Mouse (Mus musculus): ENCODE measurements at regions not wholly inside any gene's neighbourhood (a gene's known extent, or its start where the extent isn't known, plus 50 kb on each side); places are given as distances from the start of the nearest gene placed in this dataset.

- Histone ChIP-seq H3K36me3 (ENCODE audit: control insufficient read depth in 1 of 2, insufficient read depth in 2 of 2, low read length in 2 of 2) (no peaks in the 10 kb centered on the region), H3K27ac (ENCODE audit: control insufficient read depth, low read depth, low read length) (no peak overlapping the region), H3K9me3 (replicated peaks; ENCODE audit: insufficient read depth, low read length) (no peaks in the 10 kb centered on the region), H3K79me2 (ENCODE audit: control insufficient read depth, insufficient read depth, low read length, poor library complexity) (no peaks in the 10 kb centered on the region), H3K9ac (ENCODE audit: control insufficient read depth, low read depth, low read length, poor library complexity, severe bottlenecking) (no peak overlapping the region), H3K4me1 (ENCODE audit: control insufficient read depth in 1 of 2, insufficient read depth in 2 of 2, low read length in 2 of 2) (no peaks in the 10 kb centered on the region), H3K27me3 (ENCODE audit: control insufficient read depth in 1 of 2, insufficient read depth in 2 of 2, low read length in 2 of 2) (no peaks in the 10 kb centered on the region), H3K4me3 (ENCODE audit: control insufficient read depth in 1 of 2, insufficient read depth in 1 of 2, low read depth in 2 of 2, low read length in 2 of 2) (no peak overlapping the region)
- DNase-seq (ENCODE audit: low read depth, low spot score) = no peak
- TF ChIP-seq MXI1 (IDR thresholded peaks at IDR 0.05; ENCODE audit: low read depth, low read length) = no peak
- no peak for TF ChIP-seq NRF1 (IDR thresholded peaks at IDR 0.05; ENCODE audit: insufficient read depth, low read depth, low read length, poor library complexity, severe bottlenecking)
Observed at GRCm38 (mm10) chr1:16796449-16796848, 703.3 kb upstream of the 4930444P10Rik start.

GRCm38 (mm10) chr1:16790733-16791309, 697.7 kb upstream of the 4930444P10Rik start:
- Histone ChIP-seq H3K4me1 (ENCODE audit: control insufficient read depth in 1 of 2, insufficient read depth in 2 of 2, low read length in 2 of 2) (no peaks in the 10 kb centered on the region), H3K79me2 (ENCODE audit: control insufficient read depth, insufficient read depth, low read length, poor library complexity) (no peaks in the 10 kb centered on the region), H3K9me3 (replicated peaks; ENCODE audit: insufficient read depth, low read length) (no peaks in the 10 kb centered on the region), H3K27me3 (ENCODE audit: control insufficient read depth in 1 of 2, insufficient read depth in 2 of 2, low read length in 2 of 2) (no peaks in the 10 kb centered on the region; a peak in 1 of 4 replicates), H3K36me3 (ENCODE audit: control insufficient read depth in 1 of 2, insufficient read depth in 2 of 2, low read length in 2 of 2) (no peaks in the 10 kb centered on the region), H3K4me3 (ENCODE audit: control insufficient read depth in 1 of 2, insufficient read depth in 1 of 2, low read depth in 2 of 2, low read length in 2 of 2) (no peak overlapping the region), H3K9ac (ENCODE audit: control insufficient read depth, low read depth, low read length, poor library complexity, severe bottlenecking) (no peak overlapping the region), H3K27ac (ENCODE audit: control insufficient read depth, low read depth, low read length) (no peak overlapping the region)
- no peak for DNase-seq (ENCODE audit: low read depth, low spot score)
- no peak for TF ChIP-seq GABPA (IDR thresholded peaks at IDR 0.05; ENCODE audit: low read depth, low read length)
- no peak for TF ChIP-seq RAD21 (IDR thresholded peaks at IDR 0.05; ENCODE audit: low read depth, low read length)
- no peak for TF ChIP-seq USF2 (IDR thresholded peaks at IDR 0.05; ENCODE audit: borderline replicate concordance in 1 of 2, insufficient read depth in 1 of 2, low read depth in 1 of 2, low read length in 2 of 2)
- no peak for TF ChIP-seq TBP (IDR thresholded peaks at IDR 0.05; ENCODE audit: low read depth, low read length)
- TF ChIP-seq MAZ (IDR thresholded peaks at IDR 0.05; ENCODE audit: low read depth, low read length) = no peak
- no peak for TF ChIP-seq SMC3 (IDR thresholded peaks at IDR 0.05; ENCODE audit: low read depth, low read length)
- no peak for TF ChIP-seq MXI1 (IDR thresholded peaks at IDR 0.05; ENCODE audit: low read depth, low read length)
- TF ChIP-seq EP300 (IDR thresholded peaks at IDR 0.05; ENCODE audit: low read depth in 1 of 2, low read length in 2 of 2) = no peak
- TF ChIP-seq GATA1 (IDR thresholded peaks at IDR 0.05; ENCODE audit: low read depth, low read length) = no peak
- TF ChIP-seq MYB (IDR thresholded peaks at IDR 0.05; ENCODE audit: low read depth, low read length) = no peak
- TF ChIP-seq USF1 (IDR thresholded peaks at IDR 0.05; ENCODE audit: low read depth, low read length) = no peak
- no peak for TF ChIP-seq POLR2A (IDR thresholded peaks at IDR 0.05; ENCODE audit: control insufficient read depth in 1 of 2, insufficient read depth in 1 of 2, low read depth in 1 of 2, low read length in 2 of 2, poor library complexity in 1 of 2)
- no peak for TF ChIP-seq BHLHE40 (IDR thresholded peaks at IDR 0.05; ENCODE audit: borderline replicate concordance, low read depth, low read length)
- TF ChIP-seq CHD1 (IDR thresholded peaks at IDR 0.05; ENCODE audit: low read depth, low read length) = no peak
